Mouse (Mus musculus) kidney, postnatal 14 days (tissue): ENCODE data around the gene St6galnac4.

ENCODE experiments used
- DNase-seq: peaks from one replicate; pipeline ENCODE4 v3.0.0; 2022; ENCODE audit warnings: mixed read lengths

Gene St6galnac4

DNA sequence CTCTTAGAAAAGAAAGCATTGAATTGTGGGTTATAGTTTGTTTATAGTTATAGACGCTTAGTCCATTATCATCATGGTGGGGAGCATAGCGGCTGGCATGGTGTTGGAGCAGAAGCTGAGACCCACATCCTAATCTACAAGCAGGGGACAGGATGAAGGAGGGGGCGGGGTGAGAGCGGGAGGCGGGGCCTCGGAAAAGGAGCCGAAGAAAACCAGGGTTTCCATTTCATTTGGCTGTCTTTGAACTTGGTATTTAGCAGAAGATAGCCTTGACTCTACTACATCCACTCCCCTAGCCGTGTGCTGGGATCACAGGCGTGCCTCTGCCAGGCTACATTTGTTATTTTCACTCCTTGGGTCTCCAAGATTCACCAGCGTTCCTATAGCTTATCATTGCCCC is 17.7 kb downstream of the St6galnac4 start:
- DNase-seq, result no peak

DNA sequence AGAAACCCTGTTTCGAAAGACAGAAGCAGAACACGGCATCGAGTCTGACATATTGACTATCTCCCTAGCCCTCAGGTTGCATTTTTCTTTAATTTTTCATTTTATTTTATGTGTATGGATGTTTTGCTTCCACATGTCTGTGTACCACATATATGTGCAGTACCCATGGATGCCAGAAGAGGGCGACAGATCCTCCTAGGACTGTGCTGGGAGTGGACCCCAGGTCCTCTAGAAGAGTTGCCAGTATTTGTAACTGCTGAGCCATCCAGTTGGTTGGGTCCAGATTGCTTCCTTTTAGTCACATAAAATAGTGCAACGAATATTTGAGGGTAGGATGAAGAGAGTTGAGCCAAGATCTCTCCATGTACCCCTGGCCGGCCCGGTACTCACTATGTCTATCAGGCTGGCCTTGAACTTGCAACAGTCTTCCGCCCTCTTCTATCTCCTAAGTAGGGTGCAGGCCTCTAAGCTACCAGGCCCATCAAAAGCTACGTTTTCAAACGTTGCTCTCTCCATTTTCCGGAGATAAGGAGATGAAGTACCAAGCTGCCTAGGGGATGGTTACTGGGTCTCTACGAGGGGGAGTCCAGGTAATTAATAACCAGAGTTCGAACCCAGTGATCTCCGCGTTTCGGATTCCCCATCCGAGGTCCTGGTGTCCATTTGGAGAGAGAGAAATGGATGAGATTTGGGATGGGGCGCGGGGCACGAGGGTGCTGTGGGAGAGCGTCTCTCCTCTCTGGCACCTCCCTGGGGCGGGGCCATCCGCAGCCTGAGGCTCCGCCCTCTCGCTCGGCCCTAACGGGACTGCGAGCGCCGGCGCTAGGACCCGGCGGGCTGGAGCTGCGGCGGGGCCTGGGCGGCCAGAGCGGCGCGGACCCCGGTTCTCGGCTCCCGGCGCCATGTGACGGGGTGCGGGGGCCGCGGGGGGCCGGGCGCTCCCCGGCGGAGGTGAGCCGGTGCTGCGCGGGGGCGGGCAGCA is 19.6 kb downstream of the St6galnac4 start:
- peak; percentile 89 for DNase-seq

DNA sequence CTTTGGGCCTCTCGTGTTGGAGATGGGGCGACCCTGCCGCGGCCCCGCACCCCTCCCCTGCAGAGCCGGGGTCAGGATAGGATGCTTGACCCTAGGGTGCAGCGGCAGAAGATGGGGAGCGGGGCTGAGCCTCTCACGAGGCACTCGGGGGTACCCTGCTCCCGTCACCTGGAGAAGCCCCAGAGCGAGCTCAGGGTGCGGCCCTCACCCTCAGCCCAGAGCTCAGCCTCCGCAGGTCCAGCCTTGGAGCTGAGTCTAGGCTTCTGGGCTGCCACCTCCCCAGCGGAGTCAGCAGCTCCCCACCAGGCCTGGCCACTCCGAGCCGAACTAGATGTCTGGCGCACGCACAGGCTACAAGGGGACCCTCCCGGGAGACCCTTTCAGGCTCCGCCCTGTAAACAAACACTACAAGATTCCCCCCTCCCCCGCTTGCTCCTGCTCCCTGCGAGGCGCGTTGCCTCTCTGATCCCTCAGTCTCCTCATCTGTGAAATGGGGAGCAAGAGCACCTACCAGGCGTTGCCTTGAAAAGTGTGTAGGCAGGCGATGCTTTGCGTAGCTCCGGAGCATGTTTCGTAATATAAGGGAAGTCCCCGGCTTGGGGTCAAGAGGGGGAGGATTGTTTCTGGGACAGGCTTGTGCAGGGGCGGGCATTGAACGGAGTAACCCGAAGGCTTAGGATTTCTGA is 20.5 kb downstream of the St6galnac4 start:
- DNase-seq, result peak; percentile 40

DNA sequence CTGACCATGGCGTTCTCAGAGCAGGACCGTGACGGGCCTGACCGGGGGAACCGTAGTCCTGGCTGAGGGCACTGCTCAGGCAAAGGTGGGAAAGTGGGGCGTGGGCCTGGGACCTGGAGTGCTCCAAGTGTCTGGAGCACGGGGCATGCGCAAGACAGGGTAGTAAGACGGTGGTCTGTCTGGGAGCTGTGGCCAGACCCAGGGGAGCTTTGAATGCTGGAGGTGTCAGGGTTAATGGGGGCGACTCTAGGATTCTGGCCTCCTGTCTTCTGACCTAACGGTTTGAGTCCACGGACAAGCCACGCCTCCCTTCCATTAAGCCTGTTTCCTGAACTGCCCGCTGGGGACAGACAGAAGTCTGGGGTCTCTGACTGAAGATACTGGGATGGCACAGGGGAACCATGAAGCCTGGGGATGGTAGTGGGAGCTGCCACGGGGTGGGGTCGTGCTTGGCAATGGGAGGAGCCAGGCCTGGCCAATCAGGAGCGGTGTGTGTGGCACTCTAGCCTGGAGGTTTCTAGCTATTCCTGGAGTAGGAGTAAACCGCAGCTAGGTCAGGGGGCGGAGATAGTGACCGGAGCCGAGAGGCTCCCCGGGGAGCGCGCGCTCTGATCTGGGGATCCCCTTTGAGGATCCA is 21.4 kb downstream of the St6galnac4 start:
- peak; percentile 66 for DNase-seq

DNA sequence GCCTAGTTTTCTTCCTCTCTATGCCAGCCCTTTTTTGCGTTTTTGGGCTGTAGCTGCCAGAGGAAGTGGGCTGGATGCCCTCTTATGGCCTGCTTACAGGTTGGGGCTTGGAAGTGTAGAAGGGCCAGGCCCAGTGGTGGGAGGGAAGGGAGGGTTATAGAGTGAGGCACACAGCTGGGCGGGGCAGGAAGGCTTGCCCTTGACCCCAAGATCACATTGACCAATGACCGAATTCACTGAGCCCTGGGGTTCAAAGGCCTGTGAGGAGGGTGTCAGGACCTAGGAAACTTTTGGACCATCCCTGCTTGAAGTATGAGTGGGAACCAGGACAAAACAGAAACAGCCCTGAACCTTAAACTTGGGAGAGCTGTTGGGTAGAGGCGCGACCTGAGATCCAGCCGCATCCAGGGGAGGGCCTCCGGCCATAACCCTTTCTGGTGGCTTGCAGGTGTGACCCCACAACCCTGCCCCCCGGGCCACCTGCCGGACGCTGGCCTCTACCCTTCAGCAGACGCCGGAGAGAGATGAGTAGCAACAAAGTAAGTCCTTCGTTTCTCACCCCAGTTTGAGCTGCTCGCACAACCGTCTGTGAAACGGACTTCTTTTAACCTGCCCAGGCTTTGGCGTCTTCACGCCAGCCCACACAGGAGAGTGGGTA is 22.0 kb downstream of the St6galnac4 start:
- no peak for DNase-seq

DNA sequence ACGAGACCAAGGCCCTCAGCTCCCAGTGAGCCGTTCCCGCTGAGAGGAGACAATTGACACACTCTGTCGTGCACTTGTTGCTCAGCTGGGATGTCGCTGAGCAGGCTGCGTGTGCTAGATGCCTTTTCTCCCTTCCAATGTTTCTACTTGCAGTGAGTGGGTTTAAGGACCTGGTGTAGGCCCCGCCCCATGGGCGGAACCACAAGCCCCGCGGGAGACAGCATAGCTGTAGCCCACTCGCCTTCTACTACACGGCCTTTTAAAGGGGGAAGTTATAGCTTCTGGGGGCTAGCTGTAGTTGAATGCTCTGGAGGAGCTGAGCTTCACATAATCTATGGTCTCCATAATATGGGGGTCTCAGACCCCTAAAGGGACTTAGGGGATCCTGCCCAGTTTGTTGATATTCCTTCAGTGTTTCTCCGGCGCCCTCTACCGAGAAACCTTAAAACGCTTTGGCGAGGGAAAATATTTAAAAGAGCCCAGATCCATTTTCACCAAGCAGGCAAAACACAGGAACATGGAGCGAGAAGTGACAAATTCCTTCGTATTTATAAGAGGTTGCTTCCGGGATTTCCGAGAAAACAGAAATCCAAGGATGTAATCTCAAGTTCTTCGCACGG is 23.8 kb downstream of the St6galnac4 start:
- peak; percentile 62 for DNase-seq

DNA sequence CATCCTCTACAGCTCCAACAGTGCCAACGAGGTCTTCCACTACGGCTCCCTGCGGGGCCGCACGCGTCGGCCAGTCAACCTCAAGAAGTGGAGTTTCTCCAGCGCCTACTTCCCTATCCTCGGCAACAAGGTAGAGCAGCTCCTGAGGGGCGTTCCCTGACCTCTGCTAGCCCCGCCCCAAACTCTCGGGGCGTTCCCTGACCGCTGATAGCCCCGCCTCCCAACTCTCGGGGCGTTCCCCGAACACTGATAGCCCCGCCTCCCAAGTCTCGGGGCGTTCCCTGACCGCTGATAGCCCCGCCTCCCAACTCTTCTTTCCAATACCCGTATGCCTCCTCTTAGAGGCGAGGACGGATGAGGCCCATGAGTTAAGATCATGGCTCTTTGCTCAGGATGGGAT is 25.4 kb downstream of the St6galnac4 start:
- DNase-seq, result no peak

DNA sequence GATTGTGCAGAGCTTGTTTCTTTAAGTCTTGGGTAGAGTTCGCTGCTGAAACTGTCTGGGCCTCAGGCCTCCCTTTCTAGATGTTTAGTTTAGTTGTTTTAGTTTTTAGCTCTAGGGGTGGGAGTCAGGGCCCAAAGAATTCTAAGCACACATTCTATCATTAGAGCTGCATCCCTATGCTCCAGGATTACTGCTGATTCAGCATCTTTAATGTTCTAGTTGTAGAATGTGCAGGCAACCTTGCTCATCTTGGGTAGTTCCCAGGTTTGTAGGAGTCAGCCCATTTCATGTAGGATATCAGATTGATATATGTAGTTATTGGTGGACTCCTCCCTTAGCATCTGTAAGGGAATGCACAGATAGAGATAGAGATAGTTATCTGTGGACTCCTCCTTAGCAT is 30.2 kb downstream of the St6galnac4 start:
- no peak for DNase-seq

DNA sequence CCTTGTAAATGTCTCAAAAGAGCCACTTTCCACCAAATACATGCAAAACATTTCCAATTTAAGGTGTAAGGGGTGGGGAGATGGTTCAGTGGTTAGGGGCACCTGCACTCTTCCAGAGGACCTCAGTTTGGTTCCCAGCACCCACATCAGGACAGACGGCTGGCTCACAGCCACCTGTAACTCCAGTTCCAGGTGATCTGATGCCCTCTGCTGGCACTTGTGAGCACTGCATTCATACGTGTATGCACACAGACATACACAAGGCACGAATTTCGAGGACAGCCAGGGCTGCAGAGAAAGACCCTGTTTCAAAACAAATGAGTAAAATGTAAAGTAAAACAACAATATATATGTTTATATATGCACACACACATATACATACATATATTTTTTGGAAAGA is 30.7 kb downstream of the St6galnac4 start:
- DNase-seq, result no peak

DNA sequence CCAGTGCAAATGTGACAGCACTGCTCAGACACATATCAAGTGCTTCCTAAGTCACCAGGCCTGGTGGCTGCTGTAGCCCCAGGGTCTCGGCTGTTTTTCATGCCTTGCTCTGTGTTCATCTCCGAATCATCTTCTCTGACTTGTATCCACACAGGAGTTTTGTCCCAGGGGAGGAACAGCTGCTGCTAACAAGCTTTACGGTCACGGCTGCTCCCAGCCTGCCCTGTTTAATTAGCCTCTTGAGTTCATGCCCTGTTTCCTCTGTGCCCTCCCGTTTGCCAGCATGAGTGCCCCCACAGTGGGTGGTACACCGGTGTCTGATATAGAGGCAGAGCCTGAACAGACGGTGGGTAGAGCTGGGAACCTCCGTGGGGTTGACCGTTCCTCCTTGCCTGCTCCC is 31.2 kb downstream of the St6galnac4 start:
- no peak for DNase-seq

DNA sequence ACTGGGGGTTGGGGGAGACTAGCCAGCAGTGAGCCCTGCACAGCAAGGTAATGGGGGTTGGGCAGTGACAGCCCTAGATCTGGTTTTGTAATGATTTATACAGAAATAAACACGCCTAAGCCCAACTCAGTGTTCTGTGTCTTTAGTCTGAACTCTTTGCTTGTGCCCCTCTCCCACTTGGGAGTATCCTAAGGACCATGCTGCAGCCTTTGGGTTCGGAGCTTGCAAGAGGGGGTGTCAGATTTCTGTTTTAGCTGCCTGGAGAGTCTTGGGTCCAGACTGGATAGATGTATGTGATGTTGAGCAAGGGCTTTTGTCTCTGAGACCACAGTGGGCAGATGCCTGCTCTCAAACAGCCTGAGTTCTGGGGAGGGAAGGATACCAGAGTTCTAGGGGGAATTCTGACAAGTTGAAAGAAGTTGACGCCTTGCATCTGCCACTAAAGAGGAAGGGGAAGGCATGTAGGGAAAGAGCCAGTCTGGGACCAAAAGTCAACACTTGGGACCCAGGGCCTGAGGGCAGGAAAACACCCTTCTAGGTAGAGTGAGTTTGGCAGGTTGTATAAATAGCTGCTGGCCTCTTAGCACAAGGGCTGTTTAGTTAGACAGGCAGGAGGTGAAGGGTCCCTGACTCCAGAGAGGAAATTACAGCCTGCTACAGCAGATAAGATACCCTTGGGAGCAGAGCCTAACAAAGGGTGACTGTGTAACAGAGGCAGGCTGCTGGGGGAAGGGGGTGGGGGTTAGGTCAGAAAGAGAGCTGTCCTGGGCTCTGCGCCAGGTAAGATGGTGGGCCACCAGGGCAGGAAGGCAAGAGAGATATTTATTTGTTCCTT is 34.0 kb downstream of the St6galnac4 start:
- DNase-seq, result peak; percentile 85

DNA sequence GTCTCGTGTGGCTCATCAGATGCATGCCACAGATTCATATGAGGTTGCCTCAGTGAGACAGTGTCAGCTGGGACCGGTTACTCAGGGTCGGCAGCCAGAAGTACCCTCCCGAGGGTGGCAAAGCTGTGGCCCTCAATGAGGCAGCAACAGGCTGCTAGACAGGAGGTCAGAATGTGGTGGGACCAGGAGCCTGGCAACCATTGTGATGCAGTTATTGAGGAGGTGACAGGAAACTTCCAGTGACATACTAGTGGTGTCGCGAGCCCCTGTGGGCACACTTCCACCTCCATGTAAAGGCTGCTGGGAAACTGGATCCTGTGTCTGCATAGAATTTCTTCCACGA is 34.6 kb downstream of the St6galnac4 start, which contains the start of gene Ak1:
Gene Ak1, plus strand, starts transcription at position 242 of the 343 bp plus-strand sequence.
- DNase-seq, result no peak

DNA sequence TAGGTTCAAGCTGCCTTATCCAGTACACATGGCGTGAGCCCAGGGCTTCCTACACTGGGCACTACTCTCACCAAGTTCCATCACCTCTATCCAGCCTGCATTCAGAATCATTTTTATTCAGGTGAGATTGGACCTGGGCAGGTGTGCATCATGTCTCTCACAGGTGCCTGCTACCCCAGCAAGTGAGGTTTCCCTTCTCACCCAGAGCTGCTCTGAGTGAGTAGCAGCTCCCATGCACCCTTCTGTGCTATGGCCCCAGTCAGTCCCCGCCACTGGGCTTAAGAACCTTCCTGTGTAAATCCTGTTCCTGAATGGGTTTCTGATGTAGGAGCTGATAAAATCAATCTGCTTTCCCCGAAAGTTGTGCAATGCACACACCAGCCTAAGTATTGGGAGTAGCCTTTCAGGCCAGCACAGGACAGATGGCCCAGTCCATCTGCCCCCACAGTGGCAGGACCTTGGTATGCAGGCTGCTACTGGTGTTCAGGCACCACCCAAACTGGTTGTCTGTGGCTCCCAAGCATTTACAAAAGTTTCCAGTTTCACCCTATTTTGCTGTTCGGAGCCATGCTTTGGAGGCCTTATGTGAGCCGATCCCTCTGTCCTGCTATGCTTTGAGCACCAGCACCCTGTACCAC is 37.3 kb downstream of the St6galnac4 start:
- DNase-seq, result no peak

DNA sequence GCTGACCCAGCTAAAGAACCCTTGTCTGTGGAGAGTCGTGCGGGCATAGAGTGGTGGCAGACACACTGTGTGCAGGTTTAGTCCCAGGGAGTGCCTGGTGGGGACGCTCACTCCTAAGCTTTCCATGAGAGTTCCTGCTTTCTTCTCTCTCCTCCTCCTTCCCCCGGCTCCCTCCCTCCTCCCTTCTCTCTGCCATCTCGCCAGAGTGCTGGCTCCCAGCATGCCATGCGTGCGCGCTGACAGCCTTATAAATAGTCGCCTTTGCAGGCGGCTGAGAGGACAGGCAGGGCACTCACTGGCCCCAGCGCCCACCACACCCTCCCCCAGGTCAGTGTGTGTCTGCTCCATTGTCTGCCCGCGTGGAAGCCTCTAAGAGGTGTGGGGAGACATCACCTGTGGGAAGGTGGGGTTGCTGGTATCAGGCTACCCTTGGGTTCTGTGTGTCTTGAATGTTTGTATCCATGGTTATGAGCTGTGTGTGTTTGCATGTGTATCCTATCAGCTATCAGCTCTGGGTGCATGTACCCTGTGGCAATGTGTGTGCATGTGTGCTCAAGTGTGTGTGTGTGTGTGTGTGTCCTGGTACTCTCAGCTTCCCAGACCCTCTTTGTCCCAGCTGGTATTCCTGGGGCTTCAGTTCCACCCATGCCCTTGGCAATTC is 38.4 kb downstream of the St6galnac4 start:
- peak; percentile 78 for DNase-seq

DNA sequence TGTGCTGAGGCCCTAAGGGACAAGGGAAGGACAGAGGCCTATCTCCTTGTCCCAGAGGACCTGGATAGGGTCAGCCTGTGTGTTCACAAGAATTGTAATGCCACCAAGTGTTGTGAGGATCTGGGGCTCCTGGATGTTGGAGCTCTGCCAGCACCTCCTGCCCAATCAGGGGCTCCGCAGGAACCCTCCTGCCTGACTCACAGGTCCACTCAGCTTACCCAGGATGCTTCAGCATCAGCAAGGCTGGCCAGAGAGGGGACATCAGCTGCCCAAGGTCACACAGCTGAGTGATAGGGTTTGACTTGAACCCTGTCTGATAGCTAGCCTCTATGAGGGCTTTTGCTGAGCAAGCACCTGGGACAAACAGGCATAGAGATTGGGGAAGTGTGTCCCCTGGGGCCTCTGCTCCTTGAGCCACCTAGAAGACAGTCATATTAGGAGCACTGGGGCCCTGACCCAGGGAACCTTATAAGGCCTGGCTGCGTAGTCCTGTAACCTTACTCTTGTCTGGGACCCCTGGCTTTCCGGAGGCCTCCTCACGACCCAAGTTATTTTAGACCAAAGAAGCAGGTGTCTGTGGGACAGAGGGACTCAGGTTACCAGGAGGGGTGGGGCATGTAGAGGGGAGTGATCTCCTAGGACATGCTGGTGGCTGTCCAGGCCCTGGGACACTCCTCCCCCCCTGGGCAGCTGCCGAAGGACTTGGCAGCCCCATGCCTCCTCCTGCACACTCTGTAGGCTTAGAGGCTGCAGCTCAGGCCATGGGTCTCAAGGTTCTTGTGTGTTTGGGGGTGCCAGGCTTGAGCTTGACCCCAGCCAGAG is 39.2 kb downstream of the St6galnac4 start:
- no peak for DNase-seq

DNA sequence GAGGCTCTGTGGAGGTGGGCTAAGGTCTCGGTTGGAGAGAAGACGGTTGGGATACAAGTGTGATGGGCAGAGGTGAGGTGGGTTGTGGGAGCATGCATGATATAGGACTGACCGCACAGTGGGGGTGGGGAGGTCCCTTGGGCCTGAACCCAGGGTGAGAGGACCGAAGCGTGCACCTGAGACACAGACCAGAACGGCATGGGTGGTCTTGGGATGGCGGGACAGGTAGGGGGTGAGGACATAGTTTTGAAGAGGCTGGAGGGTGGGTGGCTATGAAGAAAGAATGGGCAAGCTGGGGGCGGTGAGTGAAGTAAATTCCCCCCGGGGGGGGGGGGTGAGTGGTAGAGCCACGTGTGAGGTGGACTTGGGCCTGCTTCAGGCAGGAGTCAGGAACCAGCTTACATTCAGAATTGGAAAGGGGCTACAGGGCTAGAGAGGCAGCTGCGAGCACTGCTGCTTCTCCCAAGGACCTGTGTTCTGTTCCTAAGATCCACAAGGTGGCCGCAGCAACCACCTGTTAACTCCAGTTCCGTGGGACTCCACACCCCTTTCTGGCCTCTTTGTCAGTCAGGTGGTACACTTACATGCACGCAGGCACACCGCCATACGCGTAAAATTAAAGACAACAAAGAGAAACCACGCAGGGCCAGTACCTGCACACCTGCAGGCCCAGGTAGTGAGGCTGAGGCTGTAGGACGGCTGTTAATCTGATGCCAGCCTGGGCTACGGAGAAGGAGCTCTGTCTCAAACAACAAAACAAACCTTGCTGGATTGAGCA is 40.6 kb downstream of the St6galnac4 start:
- DNase-seq, result no peak

DNA sequence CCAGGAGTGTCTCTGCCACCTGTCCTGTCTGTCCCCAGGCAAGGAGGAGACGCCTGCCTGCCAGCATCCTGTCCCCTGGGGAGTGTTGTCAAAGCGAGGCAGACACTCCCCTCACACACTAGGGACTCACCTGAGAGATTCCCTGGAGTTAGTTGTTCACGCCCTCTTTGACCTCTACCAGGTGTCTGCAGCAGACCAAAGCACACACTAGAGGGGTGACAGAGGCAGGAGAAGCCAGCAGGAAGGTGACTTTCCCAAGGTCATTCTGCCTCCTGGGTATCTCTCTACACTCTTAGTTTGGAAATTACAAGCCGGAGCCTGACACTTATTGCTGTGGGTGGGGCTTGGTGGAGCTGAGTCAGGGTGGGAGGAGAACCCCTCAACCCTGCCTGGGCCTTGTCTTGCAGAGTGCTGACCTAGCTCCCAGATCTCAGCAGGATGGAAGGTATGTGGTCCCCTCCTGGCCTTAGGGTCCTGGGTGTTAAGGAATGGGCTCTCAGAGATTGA is 41.2 kb downstream of the St6galnac4 start:
- DNase-seq, result no peak

DNA sequence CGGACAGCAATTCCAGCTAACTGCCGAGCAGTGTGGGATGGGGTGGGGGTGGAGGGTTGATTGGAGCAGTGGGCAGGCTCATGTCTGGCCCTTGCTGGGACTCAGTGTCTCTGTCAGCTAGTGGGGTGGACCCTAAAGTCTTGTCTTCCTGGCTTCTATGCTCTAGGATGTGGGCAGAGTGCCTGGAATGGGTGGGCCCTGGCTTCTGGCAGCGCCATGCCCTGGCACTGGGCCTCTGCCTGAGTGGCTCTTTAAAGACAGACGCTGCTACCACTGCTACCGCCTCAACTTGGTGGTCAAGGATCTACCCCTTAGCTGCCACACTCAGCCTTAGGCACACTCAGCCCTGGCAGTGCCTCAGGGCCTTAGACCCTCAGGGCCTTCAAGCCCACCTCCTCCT is 41.8 kb downstream of the St6galnac4 start:
- peak; percentile 72 for DNase-seq
